Mouse (Mus musculus): Measurements from ENCODE around the gene Plch2. TPM values are rescaled to one million over a fixed set of nuclear protein-coding genes. Genes with fewer than 3 reads are reported as not detected.

Plch2 gene
- total RNA-seq, 2 experiments from 2014 or later, result 96.6 to 96.9 TPM

DNA sequence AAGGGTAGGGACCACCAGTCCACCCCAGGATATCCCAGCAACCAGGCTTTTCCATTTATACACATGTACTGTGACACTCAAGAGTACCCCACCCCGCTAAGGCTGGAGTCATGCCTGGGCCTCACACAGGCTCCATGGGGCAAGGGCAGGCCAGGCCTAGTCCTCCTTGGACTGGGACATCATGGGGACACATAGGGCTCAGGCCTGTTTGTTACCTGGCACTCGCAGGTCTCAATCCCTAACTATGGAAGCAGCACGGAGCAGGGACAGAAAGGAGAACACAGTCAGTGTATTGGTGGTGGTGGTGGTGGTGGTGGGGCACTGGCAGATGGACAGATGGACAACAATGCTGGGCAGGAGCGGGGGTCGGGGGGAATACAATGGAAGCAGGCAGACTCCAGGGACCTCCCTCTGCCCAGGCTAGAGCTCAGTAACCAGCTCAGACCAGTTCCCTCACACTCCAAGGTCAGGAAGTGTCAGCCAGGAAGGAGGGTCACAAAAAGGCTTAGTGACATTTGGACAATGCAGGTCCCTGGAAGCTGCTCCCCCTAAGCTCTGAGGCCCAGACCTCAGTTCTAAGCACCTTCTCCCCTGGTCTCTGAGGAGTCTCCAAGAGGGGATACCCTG, 71.3 kb downstream of the Plch2 start:
- no peak for DNase-seq

DNA sequence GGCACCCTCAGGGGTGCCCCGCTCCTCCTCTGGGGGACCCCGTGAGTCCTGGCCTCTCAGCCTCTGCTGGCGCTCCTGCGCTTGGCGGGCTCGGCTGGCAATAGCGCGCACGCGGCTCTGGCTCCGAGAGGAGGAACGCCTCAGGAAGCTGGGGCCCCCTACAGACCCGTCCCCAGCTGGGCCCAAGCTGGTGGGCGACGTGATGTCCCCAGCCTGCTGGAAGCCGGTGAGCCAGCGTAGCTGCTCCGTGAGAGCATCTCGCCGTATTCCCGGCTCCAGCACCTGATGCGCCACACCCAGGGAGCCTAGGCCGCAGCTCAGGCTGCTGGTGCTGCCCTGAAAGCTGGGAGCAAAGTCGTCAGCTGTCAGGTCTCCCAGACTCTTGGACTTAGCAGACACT, 72.8 kb downstream of the Plch2 start:
- DNase-seq, result no peak

DNA sequence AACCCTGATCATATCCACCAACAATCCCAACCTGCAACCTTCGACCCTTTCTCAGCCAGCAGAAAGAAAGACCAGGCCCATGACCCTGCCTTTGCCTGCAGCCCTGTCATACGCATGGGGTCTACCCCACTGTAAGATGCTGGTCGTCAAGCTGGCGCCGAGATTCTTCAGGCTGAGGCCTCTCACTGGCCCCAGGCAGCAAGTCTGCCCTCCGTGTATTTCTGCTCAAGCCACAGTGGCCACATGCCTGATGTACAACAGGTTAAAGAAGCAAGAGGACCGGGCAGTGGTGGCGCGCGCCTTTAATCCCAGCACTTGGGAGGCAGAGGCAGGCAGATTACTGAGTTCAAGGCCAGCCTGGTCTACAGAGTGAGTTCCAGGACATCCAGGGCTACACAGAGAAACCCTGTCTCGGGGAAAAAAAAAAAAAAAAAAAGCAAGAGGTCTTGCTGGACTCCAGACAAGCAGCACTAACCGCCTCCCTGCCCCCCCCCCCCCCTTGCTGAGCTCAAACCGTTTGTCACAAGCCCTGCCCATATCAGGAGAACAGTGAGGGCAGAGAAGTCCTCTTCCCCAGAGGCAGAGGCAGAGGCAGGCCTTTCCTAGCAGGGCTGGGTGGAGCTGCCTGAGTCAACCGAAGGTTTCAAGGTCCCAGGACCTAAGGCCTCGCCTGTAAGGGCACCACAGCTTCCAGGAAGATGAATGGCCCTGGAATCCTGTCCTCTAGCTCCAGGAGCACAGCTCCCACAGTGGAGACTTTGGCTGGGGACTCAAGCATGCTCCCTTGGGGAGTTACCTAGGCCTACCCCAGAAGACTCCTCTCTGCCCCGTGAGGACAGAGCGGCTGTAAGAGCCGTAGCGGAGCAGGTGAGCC, 74.1 kb downstream of the Plch2 start:
- no peak for DNase-seq

DNA sequence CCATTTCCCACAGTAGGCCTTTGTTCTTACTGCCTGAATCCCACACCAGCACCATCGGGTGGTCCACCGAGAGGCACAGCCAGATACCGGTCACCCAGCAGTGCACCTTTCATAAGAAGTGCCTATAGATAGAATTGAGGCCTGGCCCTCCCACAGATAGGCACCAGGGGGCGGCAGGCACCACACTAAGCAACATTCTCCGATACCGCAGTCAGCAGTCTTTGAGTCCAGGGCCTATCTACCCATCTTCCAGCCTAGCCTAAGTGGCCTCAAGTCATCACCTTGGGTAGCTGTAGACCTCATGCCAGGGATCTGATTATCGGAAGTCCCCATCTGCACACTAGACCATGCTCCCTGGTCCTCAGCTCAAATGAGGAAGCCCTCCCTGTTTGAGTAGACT, 75.1 kb downstream of the Plch2 start:
- peak; percentile 61 to 74 for DNase-seq

DNA sequence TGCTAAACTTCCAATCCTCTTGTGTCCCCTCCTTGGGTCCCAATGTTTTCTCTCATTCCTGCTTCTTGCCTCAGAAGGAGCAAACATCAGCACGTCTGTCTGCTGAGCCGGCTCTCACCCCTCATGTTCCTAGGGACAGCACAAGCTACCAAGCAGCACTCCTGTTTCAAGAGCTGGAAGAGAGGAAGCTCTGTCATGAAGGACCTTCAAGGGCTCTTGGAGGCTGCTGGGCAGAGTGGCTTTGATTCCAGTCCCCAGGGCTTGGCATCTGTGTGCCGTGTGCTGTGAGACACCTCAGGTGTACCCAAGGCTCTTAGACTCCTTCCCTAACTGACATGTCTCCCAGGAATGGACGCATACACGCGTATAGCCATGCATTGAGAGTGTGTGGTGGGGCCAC, 75.5 kb downstream of the Plch2 start:
- no peak for DNase-seq

DNA sequence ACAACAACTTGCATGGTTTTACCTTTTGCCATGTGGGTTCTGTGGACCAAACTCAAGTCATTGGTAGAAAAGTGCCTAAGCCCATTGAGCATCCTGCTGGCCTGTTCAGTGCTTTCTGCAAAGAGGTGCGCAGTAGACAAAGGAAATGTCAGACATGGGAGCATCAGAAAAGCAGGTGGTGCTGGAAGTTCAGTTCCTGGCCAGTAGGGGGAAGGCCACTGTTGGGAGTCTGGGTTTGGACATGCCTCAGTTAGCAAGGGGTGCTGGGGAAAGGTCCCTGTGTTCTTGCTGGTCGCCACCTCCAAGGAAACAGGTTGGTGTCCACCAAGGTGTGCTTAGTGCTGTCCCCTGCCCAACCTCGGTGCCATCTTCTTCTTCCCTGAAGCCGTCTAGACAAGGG, 76.5 kb downstream of the Plch2 start:
- DNase-seq, result no peak

DNA sequence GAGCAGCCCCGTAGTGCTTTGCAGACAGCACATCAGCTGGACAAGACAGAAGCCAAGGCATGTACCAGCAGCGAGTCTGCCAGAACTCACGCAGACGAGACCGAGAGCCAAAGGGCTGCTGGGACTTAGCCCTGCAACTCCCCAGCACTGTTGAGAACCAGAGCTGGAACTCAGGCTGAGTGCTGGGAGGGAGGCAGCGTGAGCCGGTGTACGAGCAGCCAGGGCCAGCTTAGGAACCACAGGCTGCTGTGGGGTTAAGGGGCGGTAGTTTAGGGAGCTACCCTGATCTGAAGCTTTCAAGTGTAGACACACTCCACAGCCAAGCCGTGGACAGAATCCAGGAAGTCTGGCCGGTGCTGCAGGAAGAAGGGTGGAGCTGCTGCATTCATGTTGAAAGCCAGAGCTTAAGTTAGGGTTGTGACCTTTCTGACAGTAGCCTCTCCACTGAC, 82.4 kb downstream of the Plch2 start:
- no peak for DNase-seq

DNA sequence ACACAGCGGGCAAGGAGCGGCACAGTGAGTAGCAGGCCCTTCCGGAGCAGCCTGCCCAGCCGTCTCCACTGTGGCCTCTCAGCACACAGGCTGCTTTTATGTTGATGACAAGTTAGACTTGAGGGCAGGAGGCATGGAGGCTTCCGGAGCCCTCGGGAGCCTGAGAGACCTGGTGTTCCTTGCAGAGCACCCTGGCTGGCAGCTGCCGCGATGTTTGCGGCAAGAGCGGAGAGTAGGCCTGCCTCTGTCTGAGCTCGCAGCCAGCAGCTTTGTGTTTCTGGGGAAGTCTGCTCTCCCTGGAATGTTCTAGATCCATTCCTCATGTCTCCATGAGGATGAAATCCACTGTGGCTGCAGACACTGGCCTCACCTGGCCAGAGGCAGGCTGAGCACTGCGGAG, 84.0 kb downstream of the Plch2 start:
- DNase-seq, result no peak

DNA sequence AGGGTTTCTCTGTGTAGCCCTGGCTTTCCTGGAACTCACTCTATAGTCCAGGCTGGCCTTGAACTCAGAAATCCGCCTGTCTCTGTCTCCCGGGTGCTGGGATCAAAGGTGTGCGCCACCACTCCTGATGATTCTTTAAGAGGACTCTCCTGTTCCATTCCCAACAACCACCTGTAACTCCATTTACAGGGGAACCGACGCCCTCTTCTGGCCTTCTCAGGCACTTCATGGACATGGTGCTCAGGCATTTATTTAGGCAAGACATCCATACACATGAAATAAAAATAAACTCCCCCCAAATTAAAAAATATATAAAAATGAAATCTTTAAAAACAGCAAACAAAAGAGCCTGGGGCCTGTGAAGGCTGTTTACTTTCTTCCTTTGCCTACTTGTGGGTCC, 89.4 kb downstream of the Plch2 start:
- DNase-seq, result peak in 1 of 2 experiments; percentile 53

DNA sequence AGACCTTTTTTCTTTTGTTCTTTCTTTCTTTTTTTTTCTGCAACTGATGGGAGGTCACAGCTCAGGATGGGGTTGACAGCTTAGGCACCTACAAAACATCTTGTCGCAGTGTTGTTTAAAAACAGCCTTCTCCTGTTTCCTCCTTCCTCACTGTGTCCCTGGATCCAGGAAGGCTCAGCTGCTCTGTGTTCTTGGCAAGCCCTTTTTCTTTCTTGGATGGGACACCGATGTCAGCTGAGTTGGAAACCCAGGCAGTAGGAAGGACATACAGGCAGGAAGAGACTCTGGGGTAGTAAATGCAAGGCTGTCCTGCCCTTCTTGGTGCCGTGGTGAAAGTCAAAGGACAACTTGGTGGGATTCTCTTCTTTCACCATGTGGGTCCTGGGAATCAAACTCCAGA, 90.7 kb downstream of the Plch2 start:
- no peak for DNase-seq

DNA sequence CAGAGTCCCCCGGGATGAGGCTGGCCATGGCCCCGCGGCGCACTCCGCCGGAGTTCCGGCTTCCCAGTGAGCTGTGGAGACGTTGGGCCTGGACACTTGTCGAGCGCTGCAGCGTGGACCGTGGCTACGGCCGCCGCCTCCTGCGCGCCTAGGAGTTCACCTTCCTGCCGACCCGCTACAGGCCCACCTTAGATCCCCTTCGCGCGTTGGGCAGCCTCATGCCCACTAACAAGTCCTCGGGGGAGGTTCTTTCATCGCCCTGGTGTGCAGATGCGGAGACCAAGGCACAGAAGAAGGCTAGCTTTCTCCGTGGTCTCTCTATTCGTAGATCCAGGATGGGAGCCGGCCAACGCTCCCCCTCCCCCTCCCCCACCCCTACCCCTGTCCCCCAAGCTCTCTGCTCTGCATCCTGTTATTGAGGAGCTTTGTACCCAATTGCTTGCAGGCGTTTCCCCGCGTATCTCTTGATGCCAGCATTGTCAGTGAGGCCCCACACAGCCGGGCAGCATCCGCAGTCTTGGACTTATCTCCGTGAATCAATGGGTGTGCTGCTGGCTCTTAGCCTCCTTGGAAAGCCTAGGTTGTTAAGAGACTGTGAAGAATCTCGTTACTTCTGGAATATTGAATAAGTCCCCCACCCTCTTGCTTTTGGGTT, 91.9 kb downstream of the Plch2 start:
- DNase-seq, result no peak

DNA sequence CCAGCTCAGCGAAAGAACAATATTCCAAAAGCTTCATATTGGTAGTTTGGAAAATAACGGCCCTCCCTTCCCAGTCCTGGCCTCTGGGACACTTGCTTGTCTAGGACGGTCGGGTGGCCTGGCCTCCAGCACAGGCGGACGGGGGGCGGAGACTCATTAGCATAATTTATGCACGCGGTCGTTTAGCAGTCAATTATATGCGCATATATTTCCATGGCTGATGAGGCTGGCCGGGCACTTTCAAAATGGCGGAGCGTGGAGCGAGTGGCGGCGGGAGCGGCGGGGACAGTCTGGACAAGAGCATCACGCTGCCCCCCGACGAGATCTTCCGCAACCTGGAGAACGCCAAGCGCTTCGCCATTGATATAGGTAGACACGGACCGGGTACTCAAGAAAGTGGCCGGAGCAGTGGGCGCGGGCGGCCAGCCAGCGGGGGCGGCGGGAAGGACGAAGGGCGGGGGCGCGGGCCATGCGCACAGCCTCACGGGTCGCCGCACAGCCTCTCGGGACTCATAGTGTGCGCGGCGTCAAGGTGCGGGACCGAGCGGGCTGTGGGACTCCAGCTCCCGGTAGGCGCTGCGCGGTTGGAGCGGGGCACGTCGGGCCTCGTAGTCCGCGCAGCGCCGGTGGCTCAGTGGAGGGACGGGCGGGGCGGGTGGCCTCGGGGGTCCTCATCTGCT, 92.5 kb downstream of the Plch2 start, which contains the start of gene Pank4:
Gene Pank4 (plus strand): TSS at position 223 of the 680 bp plus-strand sequence.
- DNase-seq, result peak; percentile 88 to 92

DNA sequence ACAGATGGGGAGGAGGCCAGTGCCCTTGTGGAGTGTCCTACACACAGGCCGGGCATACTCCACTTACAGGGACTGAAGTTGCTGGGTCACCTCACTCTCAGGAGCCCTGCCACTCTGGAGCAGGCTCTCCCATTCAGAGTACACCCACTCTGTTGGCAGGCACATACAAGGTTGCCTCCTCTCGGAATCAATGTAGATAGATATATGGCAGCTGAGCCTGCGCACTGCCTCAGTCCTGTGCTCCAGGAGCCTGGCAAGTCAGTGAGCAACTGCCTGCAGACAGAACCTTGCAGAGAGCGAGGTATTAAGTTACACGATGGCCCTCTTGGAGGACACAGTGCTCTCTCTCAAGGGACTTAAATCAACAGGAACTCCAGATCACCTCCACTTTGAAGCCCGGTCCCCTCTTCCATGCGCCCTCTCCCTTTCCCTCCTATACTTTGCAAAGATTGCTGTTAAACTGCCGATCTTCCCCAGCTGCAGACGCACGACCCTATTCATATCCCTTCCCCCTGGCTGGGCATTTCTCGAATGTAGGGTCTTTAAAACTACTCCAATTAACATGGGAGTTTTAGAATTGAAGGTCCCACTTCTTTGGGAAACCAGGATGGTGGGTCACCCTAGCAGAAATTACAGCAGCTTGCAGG, 93.3 kb downstream of the Plch2 start:
- DNase-seq, result no peak

DNA sequence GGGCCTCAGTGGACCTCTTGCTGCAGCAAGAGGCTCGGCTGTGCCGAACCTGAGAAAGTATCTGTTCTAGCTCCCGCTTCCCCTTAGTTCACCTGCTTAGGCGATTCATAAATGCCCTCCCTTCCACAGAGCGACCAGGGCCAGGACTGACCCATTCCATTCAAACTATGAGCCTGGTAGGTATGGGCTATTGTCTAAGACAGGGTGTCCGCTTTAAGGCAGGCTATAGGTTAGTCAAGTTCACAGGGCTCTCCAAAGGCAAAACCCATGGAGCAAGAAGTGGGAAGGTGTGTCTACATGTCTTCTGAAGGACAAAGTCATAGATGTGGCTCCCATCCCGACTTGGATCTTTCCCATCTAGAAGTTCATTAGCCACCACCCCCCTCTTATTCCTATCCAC, 93.9 kb downstream of the Plch2 start:
- no peak for DNase-seq

DNA sequence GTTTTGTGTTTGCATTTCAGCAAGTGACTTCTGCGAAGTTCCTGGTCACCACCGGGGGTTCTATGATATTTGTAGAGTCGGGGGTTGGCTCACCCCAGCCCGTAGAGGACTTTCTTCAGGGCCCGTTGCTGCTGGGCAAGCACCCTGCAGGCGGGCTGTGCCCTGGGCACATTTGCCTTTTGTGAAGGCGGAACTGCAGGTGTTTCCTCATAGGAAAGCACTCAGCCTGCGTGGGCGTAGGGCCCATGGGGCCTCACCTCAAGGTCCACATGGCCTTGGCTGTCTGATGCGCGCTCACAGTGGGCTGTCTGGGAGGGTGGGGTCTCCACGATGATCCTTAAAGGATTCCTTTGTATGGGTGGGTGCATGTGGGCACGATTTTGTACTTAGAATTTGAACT, 94.7 kb downstream of the Plch2 start:
- no peak for DNase-seq

DNA sequence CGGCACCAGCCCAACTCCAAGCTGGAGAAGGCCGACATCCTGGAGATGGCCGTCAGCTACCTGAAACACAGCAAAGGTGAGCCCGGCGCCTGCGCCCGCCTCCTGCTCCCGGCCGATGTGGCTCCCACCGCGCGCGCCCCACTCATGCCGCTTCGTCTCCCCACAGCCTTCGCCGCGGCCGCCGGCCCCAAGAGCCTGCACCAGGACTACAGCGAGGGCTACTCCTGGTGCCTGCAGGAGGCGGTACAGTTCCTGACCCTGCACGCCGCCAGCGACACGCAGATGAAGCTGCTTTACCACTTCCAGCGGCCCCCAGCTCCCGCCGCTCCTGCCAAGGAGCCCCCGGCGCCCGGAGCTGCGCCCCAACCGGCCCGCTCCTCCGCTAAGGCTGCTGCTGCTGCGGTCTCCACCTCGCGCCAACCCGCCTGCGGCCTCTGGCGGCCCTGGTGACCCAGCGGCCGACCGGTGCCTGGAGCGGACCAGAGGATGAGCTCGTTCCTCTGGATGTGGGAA, 95.3 kb downstream of the Plch2 start:
- DNase-seq, result no peak

DNA sequence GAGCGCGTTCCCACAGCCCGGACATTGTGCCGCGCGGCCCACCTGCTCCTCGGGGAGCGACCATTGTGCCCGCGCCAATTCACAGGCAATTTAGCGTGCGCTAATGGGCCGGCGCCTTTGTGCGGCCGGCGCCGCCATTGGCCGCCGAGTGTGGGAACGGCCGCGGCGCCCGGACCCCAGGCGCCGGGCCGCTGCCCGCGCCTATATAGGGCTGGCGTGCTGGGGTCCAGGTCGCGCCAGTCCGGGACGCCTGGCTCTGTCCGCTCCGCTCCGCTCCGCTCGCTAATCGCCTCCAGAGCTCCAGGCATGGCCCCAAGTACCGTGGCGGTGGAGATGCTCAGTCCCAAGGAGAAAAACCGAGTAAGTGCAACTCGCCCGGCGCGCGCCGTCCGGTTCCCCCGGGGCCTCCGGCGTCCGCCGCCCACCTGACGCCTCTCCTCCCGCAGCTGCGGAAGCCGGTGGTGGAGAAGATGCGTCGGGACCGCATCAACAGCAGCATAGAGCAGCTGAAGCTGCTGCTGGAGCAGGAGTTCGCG, 95.8 kb downstream of the Plch2 start, which contains the start of gene Hes5:
Gene Hes5 (plus strand): TSS at position 234 of the 536 bp plus-strand sequence.
- DNase-seq, result peak; percentile 70 to 78

DNA sequence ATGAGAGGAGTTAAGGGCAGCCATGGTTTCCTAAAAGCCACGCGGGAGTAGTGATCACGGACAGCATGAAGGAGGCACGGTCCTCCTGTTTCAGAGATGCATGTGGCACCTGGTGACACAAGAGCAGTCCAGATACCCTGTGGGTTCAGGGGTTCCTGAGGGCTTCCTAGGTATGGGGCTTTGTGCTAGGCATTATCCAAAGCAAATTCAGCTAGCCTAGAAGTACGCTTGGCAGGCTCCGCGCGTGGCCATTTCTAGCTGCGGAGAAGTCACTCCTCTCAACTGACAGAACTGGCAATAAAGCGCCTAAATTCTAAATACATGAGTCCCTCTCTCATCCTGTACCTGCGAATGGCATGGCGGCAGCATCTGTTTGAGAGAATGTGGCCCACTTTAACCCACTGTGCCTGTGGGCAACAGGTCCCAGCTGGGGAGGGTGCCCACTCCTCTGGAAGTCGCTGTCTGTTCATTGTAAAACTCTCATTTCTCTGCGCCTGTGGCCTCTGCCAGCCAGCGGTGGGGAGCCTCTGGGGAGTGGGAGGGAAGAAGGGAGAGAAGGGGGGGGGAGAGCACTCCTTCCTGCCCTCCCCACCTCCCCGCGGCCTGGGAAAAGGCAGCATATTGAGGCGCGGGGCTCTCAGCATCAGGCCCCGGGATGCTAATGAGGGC, 96.4 kb downstream of the Plch2 start:
- no peak for DNase-seq

DNA sequence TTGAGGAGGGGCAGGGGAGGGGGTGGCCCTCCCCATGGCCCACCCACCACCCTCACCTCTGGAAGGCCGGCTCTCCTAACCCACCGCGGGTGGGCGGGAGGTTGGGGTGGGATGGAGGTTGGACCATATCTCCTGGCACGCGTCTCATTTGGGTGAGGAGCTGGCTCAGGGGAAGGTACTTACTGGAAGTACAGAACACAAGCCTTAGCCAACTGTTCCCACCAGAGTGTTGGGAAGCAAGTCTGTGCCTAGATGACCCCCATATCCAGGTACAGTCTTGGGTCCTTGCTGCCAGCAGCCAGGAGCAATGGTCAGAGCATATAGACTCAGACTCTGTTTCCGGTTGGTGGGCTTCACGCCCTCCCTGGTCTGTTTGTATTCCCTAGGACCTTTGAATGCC, 98.0 kb downstream of the Plch2 start:
- no peak for DNase-seq

DNA sequence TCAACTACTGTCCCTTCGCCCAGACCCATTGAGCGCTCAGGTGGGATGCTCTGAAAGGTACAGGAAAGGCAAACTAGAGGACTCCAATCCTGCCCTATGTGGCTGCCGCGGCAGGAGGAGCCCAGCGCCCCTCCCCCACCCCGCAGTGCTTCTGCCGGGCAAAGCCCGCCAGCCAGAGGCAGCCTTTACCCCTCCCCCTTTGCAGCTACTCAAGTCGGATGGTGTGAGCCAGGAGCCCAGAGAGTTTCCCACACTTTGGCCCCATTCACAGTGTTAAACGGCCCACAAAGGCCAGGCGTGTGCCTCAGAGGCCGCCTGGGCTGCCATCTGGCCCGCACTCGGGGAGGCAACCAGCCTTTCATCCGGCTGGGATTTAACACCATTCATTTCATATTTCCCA, 98.4 kb downstream of the Plch2 start:
- peak; percentile 35 to 68 for DNase-seq
